Mouse (Mus musculus) forebrain, embryonic 10.5 days (tissue): Measurements from ENCODE around the gene Gm8994. TPM values are rescaled to one million over a fixed set of nuclear protein-coding genes. Genes with fewer than 3 reads are reported as not detected.
A peak's percentile ranks its signal among the peaks of the same experiment; 100 is the strongest.
"Not testable (repeated sequence)": the region's sequence is repeated elsewhere in the genome, so short reads cannot be mapped to it uniquely, and the experiment has no call there.

ENCODE experiments used
- DNase-seq: peaks from one replicate; pipeline ENCODE4 v3.0.0-alpha.2; 2017; ENCODE audit warnings: low spot score; ENCODE audit errors: extremely low spot score
- H3K27ac ChIP-seq: fragments of 300-500 bp; sonication (generic); 2 replicates; pipeline ENCODE4 v1.5.1; 2016; ENCODE audit warnings: mild to moderate bottlenecking
- H3K27me3 ChIP-seq: fragments of 300-500 bp; sonication (generic); 2 replicates; pipeline ENCODE4 v1.6.1; 2016; ENCODE audit warnings: mild to moderate bottlenecking; ENCODE audit not compliant: poor library complexity, severe bottlenecking
- H3K36me3 ChIP-seq: fragments of 300-500 bp; sonication (generic); replicated peaks from 2 replicates; pipeline ENCODE4 v1.6.1; 2016; ENCODE audit warnings: mild to moderate bottlenecking, moderate library complexity
- H3K4me1 ChIP-seq: fragments of 300-500 bp; sonication (generic); 2 replicates; pipeline ENCODE4 v1.6.1; 2016
- H3K4me3 ChIP-seq: fragments of 300-500 bp; sonication (generic); 2 replicates; pipeline ENCODE4 v1.5.1; 2016; ENCODE audit warnings: mild to moderate bottlenecking, moderate library complexity
- H3K9me3 ChIP-seq: fragments of 300-500 bp; sonication (generic); 2 replicates; pipeline ENCODE4 v1.6.1; 2016; ENCODE audit warnings: mild to moderate bottlenecking, moderate library complexity
- WGBS: fragments of 180-500 bp; shearing (Covaris S2); methylation state at CpG from one replicate; pipeline ENCODE4 v1.1.7; 2016; 5-methylcytosine and 5-hydroxymethylcytosine counted together
- polyA plus RNA-seq: library from polyadenylated mRNA; unstranded; fragments of >200 nt; fragmentation: Nextera tagmentation; extraction: Ambion mirVana; gene quantifications from 2 replicates; pipeline ENCODE4 v1.2.1, GENCODE M21; 2016

Gm8994 gene
- polyA plus RNA-seq, 1 experiment from 2014 or later, result not detected

GRCm38 (mm10) chr6:136328416-136328815, 1.1 kb downstream of the Gm8994 start:
- not testable (repeated sequence) for H3K27me3 ChIP-seq, DNase-seq, H3K27ac ChIP-seq, H3K36me3 ChIP-seq, H3K4me1 ChIP-seq, H3K9me3 ChIP-seq, H3K4me3 ChIP-seq
- WGBS, result 96% methylated on average over 26 of the region's 26 CpGs

- no peak overlapping the region for H3K27ac ChIP-seq
- no peaks in the 10 kb centered on the region for H3K36me3 ChIP-seq
- H3K9me3 ChIP-seq, result no peaks in the 10 kb centered on the region
- no peak for DNase-seq
- no peak overlapping the region for H3K4me3 ChIP-seq
- H3K27me3 ChIP-seq, result no peaks in the 10 kb centered on the region
- 91% methylated on average over 5 of the region's 5 CpGs for WGBS
- no peaks in the 10 kb centered on the region for H3K4me1 ChIP-seq
These were observed 13.3 kb downstream of the Gm8994 start for GRCm38 (mm10) chr6:136340669-136341068.

- no peaks in the 10 kb centered on the region for H3K9me3 ChIP-seq
- 97% methylated on average over 1 of the region's 1 CpGs for WGBS
- no peak for DNase-seq
These were observed 13.8 kb downstream of the Gm8994 start for GRCm38 (mm10) chr6:136341093-136341492.

GRCm38 (mm10) chr6:136343868-136344267, 16.5 kb downstream of the Gm8994 start:
- no peaks in the 10 kb centered on the region for H3K27me3 ChIP-seq
- no peak overlapping the region for H3K27ac ChIP-seq
- H3K36me3 ChIP-seq, result no peaks in the 10 kb centered on the region
- WGBS, result 89% methylated on average over 7 of the region's 7 CpGs
- no peak for DNase-seq
- H3K4me1 ChIP-seq, result peaks cover 14% of the 10 kb centered on the region
- no peaks in the 10 kb centered on the region for H3K9me3 ChIP-seq
- no peak overlapping the region for H3K4me3 ChIP-seq

More at GRCm38 (mm10) chr6:136341093-136341492, 13.8 kb downstream of the Gm8994 start:
- Histone ChIP-seq H3K27me3 (no peaks in the 10 kb centered on the region), H3K36me3 (no peaks in the 10 kb centered on the region), H3K27ac (no peak overlapping the region), H3K4me1 (no peaks in the 10 kb centered on the region), H3K4me3 (no peak overlapping the region)

- WGBS, result 89% methylated on average over 6 of the region's 6 CpGs
- no peak for DNase-seq
- Histone ChIP-seq H3K27ac (no peak overlapping the region), H3K4me3 (no peak overlapping the region), H3K9me3 (no peaks in the 10 kb centered on the region), H3K36me3 (no peaks in the 10 kb centered on the region), H3K4me1 (peaks cover 14% of the 10 kb centered on the region), H3K27me3 (no peaks in the 10 kb centered on the region)
These were observed 17.7 kb downstream of the Gm8994 start for GRCm38 (mm10) chr6:136345034-136345433.

- Histone ChIP-seq H3K27ac (no peak overlapping the region), H3K4me3 (no peak overlapping the region), H3K27me3 (no peaks in the 10 kb centered on the region), H3K9me3 (no peaks in the 10 kb centered on the region), H3K36me3 (no peaks in the 10 kb centered on the region), H3K4me1 (peaks cover 14% of the 10 kb centered on the region)
- WGBS, result 88% methylated on average over 7 of the region's 7 CpGs
- DNase-seq, result no peak
These were observed 18.3 kb downstream of the Gm8994 start for GRCm38 (mm10) chr6:136345641-136346040.

GRCm38 (mm10) chr6:136347053-136347452, 19.7 kb downstream of the Gm8994 start:
- 72% methylated on average over 5 of the region's 5 CpGs for WGBS
- Histone ChIP-seq H3K27ac (no peak overlapping the region), H3K27me3 (no peaks in the 10 kb centered on the region), H3K4me3 (no peak overlapping the region), H3K4me1 (peaks cover 14% of the 10 kb centered on the region), H3K9me3 (no peaks in the 10 kb centered on the region), H3K36me3 (no peaks in the 10 kb centered on the region)
- DNase-seq, result no peak

- no peak for DNase-seq
- Histone ChIP-seq H3K27me3 (no peaks in the 10 kb centered on the region), H3K27ac (no peak overlapping the region), H3K9me3 (no peaks in the 10 kb centered on the region), H3K4me1 (peaks cover 14% of the 10 kb centered on the region), H3K36me3 (no peaks in the 10 kb centered on the region), H3K4me3 (no peak overlapping the region)
- 56% methylated on average over 9 of the region's 9 CpGs for WGBS
These were observed 20.3 kb downstream of the Gm8994 start for GRCm38 (mm10) chr6:136347631-136348030.

- H3K9me3 ChIP-seq, result no peaks in the 10 kb centered on the region
- H3K27me3 ChIP-seq, result no peaks in the 10 kb centered on the region
- H3K27ac ChIP-seq, result no peak overlapping the region
- no peaks in the 10 kb centered on the region for H3K4me1 ChIP-seq
- no peak overlapping the region for H3K4me3 ChIP-seq
- DNase-seq, result peak; percentile 73
- H3K36me3 ChIP-seq, result no peaks in the 10 kb centered on the region
- 43% methylated on average over 11 of the region's 11 CpGs for WGBS
These were observed 26.3 kb downstream of the Gm8994 start for GRCm38 (mm10) chr6:136353399-136354184.

GRCm38 (mm10) chr6:136358471-136358870, 31.1 kb downstream of the Gm8994 start:
- H3K36me3 ChIP-seq, result no peaks in the 10 kb centered on the region
- 85% methylated on average over 5 of the region's 5 CpGs for WGBS
- H3K4me3 ChIP-seq, result no peak overlapping the region

GRCm38 (mm10) chr6:136363313-136363712, 36.0 kb downstream of the Gm8994 start:
- WGBS, result 89% methylated on average over 8 of the region's 8 CpGs
- no peaks in the 10 kb centered on the region for H3K9me3 ChIP-seq
- no peak for DNase-seq
- no peaks in the 10 kb centered on the region for H3K27me3 ChIP-seq
- H3K27ac ChIP-seq, result no peak overlapping the region
- no peaks in the 10 kb centered on the region for H3K36me3 ChIP-seq
- no peak overlapping the region for H3K4me3 ChIP-seq
- H3K4me1 ChIP-seq, result no peaks in the 10 kb centered on the region

More at GRCm38 (mm10) chr6:136358471-136358870, 31.1 kb downstream of the Gm8994 start:
- Histone ChIP-seq H3K27me3 (no peaks in the 10 kb centered on the region), H3K9me3 (no peaks in the 10 kb centered on the region), H3K4me1 (no peaks in the 10 kb centered on the region), H3K27ac (no peak overlapping the region)
- DNase-seq, result no peak

- Histone ChIP-seq H3K9me3 (no peaks in the 10 kb centered on the region), H3K4me3 (no peak overlapping the region), H3K36me3 (no peaks in the 10 kb centered on the region), H3K4me1 (no peaks in the 10 kb centered on the region), H3K27me3 (no peaks in the 10 kb centered on the region), H3K27ac (no peak overlapping the region)
- 87% methylated on average over 4 of the region's 4 CpGs for WGBS
- no peak for DNase-seq
These were observed 36.7 kb downstream of the Gm8994 start for GRCm38 (mm10) chr6:136364008-136364407.

GRCm38 (mm10) chr6:136364430-136365098, 37.2 kb downstream of the Gm8994 start:
- no peak for DNase-seq
- Histone ChIP-seq H3K9me3 (no peaks in the 10 kb centered on the region), H3K27me3 (no peaks in the 10 kb centered on the region), H3K4me3 (no peak overlapping the region), H3K27ac (no peak overlapping the region), H3K4me1 (no peaks in the 10 kb centered on the region), H3K36me3 (no peaks in the 10 kb centered on the region)
- 86% methylated on average over 12 of the region's 12 CpGs for WGBS
